Mouse (Mus musculus) monocyte, adult 59 days (primary cell): Measurements from ENCODE around the gene Fam216a. TPM values are rescaled to one million over a fixed set of nuclear protein-coding genes. Genes with fewer than 3 reads are reported as not detected.

Experiments
- total RNA-seq, 2 experiments: library from RNA; stranded (reverse); gene quantifications; one replicate each; pipeline ENCODE4 v1.2.4; 2023

Gene Fam216a
- total RNA-seq: 1 to 10 TPM; 3.7 to 4.6 TPM

GRCm38 (mm10) chr5:122372192-122372769, at the start of gene Fam216a:
Fam216a (minus strand) TSS chr5:122372364.

GRCm38 (mm10) chr5:122421271-122422068, 49.3 kb upstream of the Fam216a start, which contains the start of gene Anapc7:
Anapc7 (plus strand) TSS chr5:122421693.

GRCm38 (mm10) chr5:122391786-122392180, 19.6 kb upstream of the Fam216a start, which contains the start of gene Arpc3:
Arpc3 (plus strand) TSS chr5:122391878.

GRCm38 (mm10) chr5:122371591-122372191, 473 bp downstream of the Fam216a start, which contains the start of gene Gpn3:
Gpn3 (plus strand) TSS chr5:122371876.

GRCm38 (mm10) chr5:122353807-122354491, 18.2 kb downstream of the Fam216a start, which contains the start of the genes Rad9b and Vps29:
Rad9b (minus strand) TSS chr5:122354233.
Vps29 (plus strand) TSS chr5:122354369.

Other genes starting within 250 kb of the Fam216a start
- gene Ccdc63, start 231.5 kb downstream of the Fam216a start, total RNA-seq: under 1 TPM in 1 of 2 experiments, not detected in 1; 0.43 TPM
- gene Ppp1cc, start 214.1 kb downstream of the Fam216a start, total RNA-seq: 100 to 1,000 TPM; 119 to 122 TPM
- gene Hvcn1, start 165.6 kb downstream of the Fam216a start, total RNA-seq: 10 to 100 TPM; 24.6 to 26.4 TPM
- gene Tctn1, start 107.9 kb downstream of the Fam216a start, total RNA-seq: 1 to 10 TPM; 4.6 to 5.1 TPM
- gene Pptc7, start 88.0 kb downstream of the Fam216a start, total RNA-seq: 10 to 100 TPM; 23.0 to 24.8 TPM
- gene Rad9b, start 18.1 kb downstream of the Fam216a start, total RNA-seq: 1 to 10 TPM; 1.0 to 1.6 TPM
- 10 to 100 TPM; 75.8 to 77.1 TPM for gene Vps29, start 18.0 kb downstream of the Fam216a start, total RNA-seq
- gene Gpn3, start 488 bp downstream of the Fam216a start, total RNA-seq: 10 to 100 TPM; 21.4 to 23.2 TPM
- gene Arpc3, start 19.5 kb upstream of the Fam216a start, total RNA-seq: 100 to 1,000 TPM; 641 to 699 TPM
- 10 to 100 TPM; 21.3 to 24.6 TPM for gene Anapc7, start 49.3 kb upstream of the Fam216a start, total RNA-seq
- 100 to 1,000 TPM; 102 to 110 TPM for gene Atp2a2, start 129.9 kb upstream of the Fam216a start, total RNA-seq
- 1 to 10 TPM; 1.4 to 1.6 TPM for gene Ift81, start 242.2 kb upstream of the Fam216a start, total RNA-seq